ENCODE assay signal across 20 mouse cellular contexts in genomic region chr5:23749882-23750281, GRCm38 (mm10). TPM values are rescaled to one million over a fixed set of nuclear protein-coding genes. Genes with fewer than 3 reads are reported as not detected.
DNase-seq lines count a peak whose midpoint lies in the region; ATAC-seq and TF ChIP-seq lines count a peak whose summit lies in the region.
"Had no signal": no experiment of that assay in that cellular context is flagged by ENCODE, and none has a peak within 500 bp of the region (broad histone marks: within the 10 kb centered on the region; RNA-seq: fewer than 3 reads in every experiment).

No protein-coding gene starts in this region.

- no peaks in the 10 kb centered on the region for H3K27me3 ChIP-seq in heart, embryonic 10.5 days (ENCODE audit: insufficient read depth, poor library complexity, severe bottlenecking)
- H3K27me3 ChIP-seq in heart, embryonic 11.5 days (ENCODE audit: control insufficient read depth, insufficient read depth, low read length): no peaks in the 10 kb centered on the region
- no peaks in the 10 kb centered on the region for H3K27me3 ChIP-seq in CH12.LX (replicated peaks)
- H3K27me3 ChIP-seq: embryonic facial prominence, embryonic 12.5 days; forebrain, embryonic 15.5 days; liver, embryonic 15.5 days; neural tube, embryonic 12.5 days had no signal

- intact Hi-C loops in left cerebral cortex, adult 2 months (cut with DNase I): no loop called here

- TF ChIP-seq POLR2A in CH12.LX (IDR thresholded peaks at IDR 0.05; ENCODE audit: low read depth, low read length): no peak

- dilution Hi-C loops in CH12.LX (cut with MboI; ENCODE audit: extremely low pct_ligation_motif_present, extremely low pct_unique_long_range_greater_than_20kb, low sequenced_read_pairs): no loop called here

- no peaks in the 10 kb centered on the region for H3K79me2 ChIP-seq in CH12.LX (replicated peaks; ENCODE audit: control insufficient read depth, extremely low read depth, insufficient read depth, poor library complexity, severe bottlenecking)

- ATAC-seq in heart, embryonic 11.5 days (replicated peaks; ENCODE audit: insufficient number of reproducible peaks, low FRiP score, low TSS enrichment): no peak
- ATAC-seq: forebrain, embryonic 15.5 days had no signal

- no peaks in the 10 kb centered on the region for H3K9me3 ChIP-seq in heart, embryonic 10.5 days
- no peaks in the 10 kb centered on the region for H3K9me3 ChIP-seq in heart, embryonic 11.5 days (replicated peaks; ENCODE audit: control insufficient read depth, low read length)
- H3K9me3 ChIP-seq in CH12.LX (replicated peaks; ENCODE audit: low read length): no peaks in the 10 kb centered on the region
- H3K9me3 ChIP-seq: embryonic facial prominence, embryonic 12.5 days; forebrain, embryonic 15.5 days; liver, embryonic 15.5 days; neural tube, embryonic 12.5 days had no signal

- WGBS in heart, embryonic 10.5 days: 62% methylated on average over 2 of the region's 2 CpGs
- WGBS in heart, embryonic 11.5 days (ENCODE audit: insufficient replicate concordance): 69% methylated on average over 2 of the region's 2 CpGs

- DNase-seq in heart, embryonic 10.5 days (ENCODE audit: low spot score): peak; percentile 24
- DNase-seq in left cerebral cortex, adult 2 months (ENCODE audit: extremely low spot score in 1 of 2, low spot score in 2 of 2): no peak
- no peak for DNase-seq in left cerebral cortex, adult 9 months (ENCODE audit: low spot score in 2 of 2)
- DNase-seq in CH12.LX (ENCODE audit: extremely low read depth) (no peak), NIH3T3 (ENCODE audit: low read depth) (peak; percentile 27)
- no peak for DNase-seq in layer of hippocampus, postnatal 14 days (ENCODE audit: low spot score in 2 of 2)
- DNase-seq: adrenal gland, postnatal 14 days; cerebellum, adult 11-12 months; cerebellum, postnatal 36 days; kidney, adult 9 months; kidney, postnatal 36 days; lung, postnatal 36 days; right cerebral cortex, adult 18-20 months; thymus, postnatal 14 days had no signal

- no peak overlapping the region for H3K27ac ChIP-seq in heart, embryonic 10.5 days
- no peak overlapping the region for H3K27ac ChIP-seq in heart, embryonic 11.5 days (ENCODE audit: low read depth, low read length)
- no peak overlapping the region for H3K27ac ChIP-seq in left cerebral cortex, adult 2 months
- no peak overlapping the region for H3K27ac ChIP-seq in CH12.LX (ENCODE audit: insufficient read depth, low read depth)
- H3K27ac ChIP-seq: embryonic facial prominence, embryonic 12.5 days; forebrain, embryonic 15.5 days; liver, embryonic 15.5 days; neural tube, embryonic 12.5 days had no signal

- in situ Hi-C loops in CH12.LX (cut with MboI; ENCODE audit: low pct_ligation_motif_present, low pct_unique_long_range_greater_than_20kb, low sequenced_read_pairs): loop anchor here (5.0 to 25.0 kb wide), 2 partner anchors 38 to 363 kb away; no protein-coding TSS in a partner anchor

- H3K36me3 ChIP-seq in heart, embryonic 10.5 days: peaks cover 66% of the 10 kb centered on the region
- peaks cover 8% of the 10 kb centered on the region for H3K36me3 ChIP-seq in heart, embryonic 11.5 days (ENCODE audit: control insufficient read depth, insufficient read depth, low read length)
- peaks cover 52 to 80% of the 10 kb centered on the region in 2 experiments for H3K36me3 ChIP-seq in CH12.LX (replicated peaks in 1 of 2; ENCODE audit: control insufficient read depth in 1 of 2, insufficient read depth in 1 of 2, low read length in 1 of 2)

- TF ChIP-seq EP300 in CH12.LX (IDR thresholded peaks at IDR 0.05; ENCODE audit: low read length): no peak

- TF ChIP-seq RAD21 in CH12.LX (IDR thresholded peaks at IDR 0.05; ENCODE audit: low read depth, low read length): peak; percentile 10

- no peaks in the 10 kb centered on the region for H3K4me1 ChIP-seq in heart, embryonic 10.5 days
- H3K4me1 ChIP-seq in heart, embryonic 11.5 days (ENCODE audit: control insufficient read depth, insufficient read depth, low read length): no peaks in the 10 kb centered on the region
- peaks cover 0 to 8% of the 10 kb centered on the region in 2 experiments; a peak in 2 of 4 replicates for H3K4me1 ChIP-seq in CH12.LX (ENCODE audit: control insufficient read depth in 1 of 2, insufficient read depth in 2 of 2)
- H3K4me1 ChIP-seq: embryonic facial prominence, embryonic 12.5 days; forebrain, embryonic 15.5 days; liver, embryonic 15.5 days; neural tube, embryonic 12.5 days had no signal

- TF ChIP-seq CTCF in left cerebral cortex, adult 2 months (IDR thresholded peaks at IDR 0.05): peak; percentile 17
- no peak for TF ChIP-seq CTCF in CH12.LX (conservative IDR thresholded peaks at IDR 0.05 in 1 of 2, IDR thresholded peaks at IDR 0.05 in 1 of 2; ENCODE audit: low read depth in 2 of 2, low read length in 2 of 2)

- H3K4me3 ChIP-seq in heart, embryonic 10.5 days: no peak overlapping the region
- no peak overlapping the region for H3K4me3 ChIP-seq in heart, embryonic 11.5 days (ENCODE audit: low read depth, low read length)
- H3K4me3 ChIP-seq in left cerebral cortex, adult 2 months: no peak overlapping the region
- H3K4me3 ChIP-seq in CH12.LX (replicated peaks in 1 of 3; ENCODE audit: low read depth in 2 of 3, low read length in 2 of 3, poor library complexity in 1 of 3): no peak overlapping the region
- H3K4me3 ChIP-seq: embryonic facial prominence, embryonic 12.5 days; erythroblast, embryonic 14.5 days; forebrain, embryonic 15.5 days; liver, embryonic 15.5 days; neural tube, embryonic 12.5 days had no signal

- no peak overlapping the region for H3K9ac ChIP-seq in heart, embryonic 11.5 days (ENCODE audit: low read depth, low read length)
- no peak overlapping the region for H3K9ac ChIP-seq in CH12.LX (ENCODE audit: insufficient read depth, low read depth)
- H3K9ac ChIP-seq: embryonic facial prominence, embryonic 12.5 days; forebrain, embryonic 15.5 days; liver, embryonic 15.5 days; neural tube, embryonic 12.5 days had no signal

- no peak overlapping the region for H3K4me2 ChIP-seq in heart, embryonic 11.5 days
- H3K4me2 ChIP-seq in CH12.LX (ENCODE audit: insufficient read depth, low read depth, poor library complexity, severe bottlenecking): no peak overlapping the region
- H3K4me2 ChIP-seq: embryonic facial prominence, embryonic 12.5 days; forebrain, embryonic 15.5 days; liver, embryonic 15.5 days; neural tube, embryonic 12.5 days had no signal

TF ChIP-seq in CH12.LX, 34 proteins besides CTCF, POLR2A, EP300 and RAD21:
- no peak for TF ChIP-seq MXI1 (IDR thresholded peaks at IDR 0.05; ENCODE audit: low read depth, low read length)
- no peak for TF ChIP-seq ETS1 (conservative IDR thresholded peaks at IDR 0.05; ENCODE audit: low read depth, low read length)
- no peak for TF ChIP-seq BHLHE40 (IDR thresholded peaks at IDR 0.05; ENCODE audit: low read depth, low read length)
- no peak for TF ChIP-seq CHD2 (IDR thresholded peaks at IDR 0.05; ENCODE audit: low read length)
- no peak for TF ChIP-seq ZKSCAN1 (IDR thresholded peaks at IDR 0.05; ENCODE audit: borderline replicate concordance, low read depth, low read length)
- TF ChIP-seq SMC3 (IDR thresholded peaks at IDR 0.05; ENCODE audit: low read depth, low read length): no peak
- no peak for TF ChIP-seq HCFC1 (IDR thresholded peaks at IDR 0.05; ENCODE audit: low read depth, low read length)
- no peak for TF ChIP-seq E2F4 (IDR thresholded peaks at IDR 0.05; ENCODE audit: insufficient replicate concordance, low read depth, low read length)
- TF ChIP-seq MAFK (IDR thresholded peaks at IDR 0.05; ENCODE audit: insufficient replicate concordance, low read length): no peak
- no peak for TF ChIP-seq TBP (conservative IDR thresholded peaks at IDR 0.05; ENCODE audit: low read depth, low read length)
TF ChIP-seq in CH12.LX: peak in this region for 0.

RNA-seq across cellular contexts. Expression of gene Pus7, which starts 33.6 kb away (rescaled TPM):
- 31.9 and 38.3 TPM in 2 replicates for polyA plus RNA-seq in heart, embryonic 10.5 days (2016; fragmentation: Nextera tagmentation; extraction: Ambion mirVana)
- 26.8 and 28.1 TPM in 2 replicates for polyA plus RNA-seq in heart, embryonic 11.5 days (2014; fragmentation: Nextera tagmentation; extraction: Ambion mirVana)
- total RNA-seq in left cerebral cortex, adult 2 months (2021): 10 to 100 TPM; 16.2 to 17.8 TPM
- total RNA-seq in CH12.LX (2012; rRNA removed): 35.3 and 47.2 TPM in 2 replicates
- 62.9 and 66.9 TPM in 2 replicates for total RNA-seq in CH12.LX (2014; rRNA removed)
- 61.9 and 74.7 TPM in 2 replicates for polyA plus RNA-seq in CH12.LX (2012; ENCODE audit: insufficient read length, low read depth)
- 10 to 100 TPM; 21.6 to 22.9 TPM for total RNA-seq in layer of hippocampus, postnatal 14 days (2021)

RNA-seq across cellular contexts. Expression of gene Rint1, which starts 37.6 kb away (rescaled TPM):
- polyA plus RNA-seq in heart, embryonic 10.5 days (2016; fragmentation: Nextera tagmentation; extraction: Ambion mirVana): 31.6 and 33.2 TPM in 2 replicates
- polyA plus RNA-seq in heart, embryonic 11.5 days (2014; fragmentation: Nextera tagmentation; extraction: Ambion mirVana): 22.0 and 31.7 TPM in 2 replicates
- 10 to 100 TPM; 21.8 to 25.5 TPM for total RNA-seq in left cerebral cortex, adult 2 months (2021)
- 16.2 and 18.2 TPM in 2 replicates for total RNA-seq in CH12.LX (2012; rRNA removed)
- 17.6 and 19.5 TPM in 2 replicates for total RNA-seq in CH12.LX (2014; rRNA removed)
- polyA plus RNA-seq in CH12.LX (2012; ENCODE audit: insufficient read length, low read depth): 14.7 and 15.6 TPM in 2 replicates
- total RNA-seq in layer of hippocampus, postnatal 14 days (2021): 10 to 100 TPM; 20.7 to 22.8 TPM

Comparison
In these comparisons a context has a peak if more than half of its experiments do, and no peak if none do; other contexts are left out.
1. DNase-seq: peak in heart, embryonic 10.5 days (single experiment) and NIH3T3 (single experiment); none in left cerebral cortex, adult 2 months (0 of 2), left cerebral cortex, adult 9 months (0 of 2), CH12.LX (single experiment) and layer of hippocampus, postnatal 14 days (0 of 2).